Mouse (Mus musculus) limb, embryonic 13.5 days (tissue): ENCODE data around the gene Gm49358. TPM values are rescaled to one million over a fixed set of nuclear protein-coding genes. Genes with fewer than 3 reads are reported as not detected.

Source experiments
- ATAC-seq: fragments of 200-750 bp; cut with Nextera tagmentation; 2 replicates; pipeline ENCODE4 v1.8.0; 2017; ENCODE audit warnings: low read depth, moderate number of reproducible peaks, moderate TSS enrichment; ENCODE audit not compliant: low FRiP score
- H3K27ac ChIP-seq: fragments of 300-500 bp; sonication (generic); 2 replicates; pipeline ENCODE4 v1.5.1; 2015; ENCODE audit warnings: inconsistent platforms, mild to moderate bottlenecking, moderate library complexity
- H3K27me3 ChIP-seq: fragments of 300-500 bp; sonication (generic); 2 replicates; pipeline ENCODE4 v1.6.1; 2015; ENCODE audit warnings: mild to moderate bottlenecking, inconsistent platforms
- H3K36me3 ChIP-seq: fragments of 300-500 bp; sonication (generic); 2 replicates; pipeline ENCODE4 v1.6.1; 2015; ENCODE audit warnings: inconsistent platforms, mild to moderate bottlenecking, moderate library complexity
- H3K4me1 ChIP-seq: fragments of 300-500 bp; sonication (generic); 2 replicates; pipeline ENCODE4 v1.6.1; 2015; ENCODE audit warnings: inconsistent platforms
- H3K4me2 ChIP-seq: fragments of 300-500 bp; sonication (generic); replicated peaks from 2 replicates; pipeline ENCODE4 v1.6.1; 2015; ENCODE audit warnings: inconsistent platforms, mild to moderate bottlenecking, moderate library complexity
- H3K4me3 ChIP-seq: fragments of 300-500 bp; sonication (generic); 2 replicates; pipeline ENCODE4 v1.5.1; 2015; ENCODE audit warnings: moderate library complexity, mild to moderate bottlenecking, inconsistent platforms
- H3K9ac ChIP-seq: fragments of 300-500 bp; sonication (generic); 2 replicates; pipeline ENCODE4 v1.6.1; 2015; ENCODE audit warnings: mild to moderate bottlenecking, inconsistent platforms
- H3K9me3 ChIP-seq: fragments of 300-500 bp; sonication (generic); 2 replicates; pipeline ENCODE4 v1.6.1; 2016; ENCODE audit warnings: inconsistent platforms
- WGBS: fragments of 180-500 bp; shearing (Covaris S2); methylation state at CpG from one replicate; pipeline ENCODE4 v1.1.7; 2015; 5-methylcytosine and 5-hydroxymethylcytosine counted together
- polyA plus RNA-seq: library from polyadenylated mRNA; unstranded; fragments of >200 nt; fragmentation: Nextera tagmentation; extraction: Ambion mirVana; gene quantifications from 2 replicates; pipeline ENCODE4 v1.2.1, GENCODE M21; 2015

Gene Gm49358
- polyA plus RNA-seq, 1 experiment from 2014 or later, result 0.27 TPM

DNA sequence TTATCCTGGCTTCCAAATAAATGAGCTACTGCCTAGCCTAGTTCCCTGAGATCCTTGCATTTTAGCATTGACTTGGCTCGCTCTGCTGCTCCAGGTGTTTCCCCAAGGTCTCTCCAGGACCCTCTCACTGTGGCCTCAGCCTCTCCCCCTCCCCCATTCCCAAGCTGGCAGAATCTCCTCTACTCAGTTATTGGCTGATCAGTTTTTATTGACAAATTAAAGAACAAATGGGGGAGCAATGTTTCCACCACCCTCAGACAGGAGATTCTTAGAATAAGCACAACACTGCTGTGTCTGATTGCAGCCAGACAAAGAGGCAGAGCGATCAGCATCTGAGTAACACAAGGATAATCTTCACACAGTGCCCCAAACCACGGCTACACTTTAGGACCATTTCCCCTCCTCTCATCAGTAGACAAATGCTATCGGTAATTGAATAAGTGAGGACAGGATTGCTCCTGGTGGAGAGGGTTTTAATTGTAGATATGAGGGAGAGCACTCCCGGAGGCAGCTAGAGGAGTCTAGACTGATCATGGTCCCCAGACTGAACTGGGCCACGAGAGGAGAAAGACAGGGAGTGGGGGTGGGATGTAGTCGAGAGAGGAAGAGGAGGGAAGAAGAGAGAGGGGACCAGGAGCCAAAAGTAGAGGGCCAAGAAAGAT lies 1.9 kb upstream of the Gm49358 start:
- no peak; the same call in 1 of the 2 replicates for ATAC-seq
- Histone ChIP-seq H3K4me3 (no peak overlapping the region), H3K27ac (no peak overlapping the region), H3K27me3 (no peaks in the 10 kb centered on the region), H3K9ac (no peak overlapping the region), H3K4me1 (peaks cover 15% of the 10 kb centered on the region), H3K36me3 (no peaks in the 10 kb centered on the region), H3K9me3 (no peaks in the 10 kb centered on the region), H3K4me2 (no peak overlapping the region; the same call in 1 of the 2 replicates)
- WGBS, result 28% methylated on average over 7 of the region's 7 CpGs

- H3K4me1 ChIP-seq, result peaks cover 15% of the 10 kb centered on the region
- no peak for ATAC-seq
- no peaks in the 10 kb centered on the region for H3K9me3 ChIP-seq
These were observed 1.4 kb upstream of the Gm49358 start for GRCm38 (mm10) chr10:86762384-86762730.

DNA sequence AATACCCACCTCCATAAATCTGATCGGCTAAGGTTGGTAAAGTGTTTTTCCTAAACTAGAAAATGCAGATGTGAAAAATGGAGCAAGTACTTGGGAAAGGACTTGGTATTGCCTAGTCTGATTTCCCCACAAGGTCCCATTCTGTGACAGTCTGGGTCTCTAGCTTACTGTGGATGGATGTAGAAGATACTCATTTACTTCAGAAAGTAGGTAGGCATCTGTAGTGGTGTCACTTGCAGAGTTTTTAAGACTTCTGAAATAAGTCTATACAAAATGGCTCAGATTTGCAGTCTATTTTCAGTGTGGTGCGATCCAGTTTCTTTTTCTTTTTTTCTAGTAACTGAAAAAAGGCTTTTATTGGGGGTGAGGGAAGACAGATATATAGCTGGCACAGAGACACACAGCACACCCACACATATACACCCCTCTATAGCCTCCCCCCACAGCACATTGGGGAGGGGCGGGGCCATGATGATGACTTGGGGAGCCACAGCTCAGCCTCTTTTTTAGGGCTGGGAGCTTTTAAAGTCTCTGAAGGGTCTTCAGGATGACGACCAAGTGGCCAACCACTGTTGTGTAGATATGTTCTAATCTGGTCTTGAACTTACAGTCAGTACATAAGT lies 1.7 kb downstream of the Gm49358 start:
- 85% methylated on average over 4 of the region's 4 CpGs for WGBS
- no peak for ATAC-seq
- H3K4me2 ChIP-seq, result no peak overlapping the region
- H3K9me3 ChIP-seq, result no peaks in the 10 kb centered on the region
- H3K27ac ChIP-seq, result no peak overlapping the region
- no peak overlapping the region for H3K4me3 ChIP-seq
- H3K27me3 ChIP-seq, result no peaks in the 10 kb centered on the region
- peaks cover 15% of the 10 kb centered on the region for H3K4me1 ChIP-seq
- H3K36me3 ChIP-seq, result no peaks in the 10 kb centered on the region
- no peak overlapping the region for H3K9ac ChIP-seq

More at GRCm38 (mm10) chr10:86762384-86762730, 1.4 kb upstream of the Gm49358 start:
- no peaks in the 10 kb centered on the region for H3K36me3 ChIP-seq
- H3K4me2 ChIP-seq, result no peak overlapping the region
- no peak overlapping the region for H3K4me3 ChIP-seq
- no peaks in the 10 kb centered on the region for H3K27me3 ChIP-seq
- no peak overlapping the region for H3K27ac ChIP-seq
- WGBS, result 44% methylated on average over 3 of the region's 3 CpGs
- no peak overlapping the region for H3K9ac ChIP-seq

DNA sequence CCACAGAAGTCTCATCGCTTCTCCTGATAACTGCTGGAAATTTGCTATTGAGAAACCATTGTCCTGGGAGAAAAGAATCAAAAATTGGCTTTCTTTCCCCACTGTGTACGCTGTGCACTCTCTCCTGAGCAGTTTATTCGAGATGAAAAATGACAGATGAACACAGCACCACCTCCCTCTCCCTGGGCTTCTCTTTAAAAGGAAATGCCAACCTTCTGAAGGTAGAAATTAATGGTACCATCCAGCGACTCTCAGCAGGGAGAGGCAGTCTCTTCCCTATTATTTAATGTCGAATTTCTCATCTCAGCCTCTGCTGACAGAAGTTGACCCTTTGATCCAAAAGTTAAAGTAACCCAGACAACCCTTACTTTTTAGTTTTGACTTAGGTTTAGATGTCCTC lies 5.4 kb downstream of the Gm49358 start:
- Histone ChIP-seq H3K4me1 (no peaks in the 10 kb centered on the region), H3K36me3 (no peaks in the 10 kb centered on the region), H3K4me3 (no peak overlapping the region), H3K27me3 (no peaks in the 10 kb centered on the region), H3K9ac (no peak overlapping the region), H3K9me3 (no peaks in the 10 kb centered on the region), H3K4me2 (no peak overlapping the region), H3K27ac (no peak overlapping the region)
- no peak for ATAC-seq
- 69% methylated on average over 5 of the region's 5 CpGs for WGBS

DNA sequence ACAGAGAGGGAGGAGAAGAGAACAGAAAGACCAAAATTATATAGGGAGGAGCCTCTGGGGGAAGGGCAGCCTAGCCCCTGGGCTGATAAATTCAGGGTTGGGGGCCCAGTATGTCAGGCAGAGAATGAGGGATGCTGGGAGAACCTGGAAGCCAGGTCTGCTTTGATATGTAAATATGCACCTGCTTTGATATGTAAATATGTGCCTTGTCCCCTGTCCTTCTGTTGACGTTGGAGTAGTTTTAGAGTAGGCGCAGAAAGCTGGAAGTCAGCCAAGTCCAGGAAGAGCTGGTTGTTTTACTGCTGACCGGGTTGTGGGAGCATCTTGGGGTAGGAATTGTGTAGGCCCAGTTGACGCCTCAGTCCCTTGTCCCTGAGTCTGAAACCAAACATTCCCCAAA lies 6.0 kb downstream of the Gm49358 start:
- no peak for ATAC-seq
- WGBS, result 44% methylated on average over 4 of the region's 4 CpGs
- no peak overlapping the region for H3K27ac ChIP-seq

GRCm38 (mm10) chr10:86771701-86772100 lies 7.9 kb downstream of the Gm49358 start:
- H3K27ac ChIP-seq, result no peak overlapping the region
- WGBS, result 73% methylated on average over 5 of the region's 5 CpGs
- no peak overlapping the region for H3K9ac ChIP-seq
- no peaks in the 10 kb centered on the region for H3K4me1 ChIP-seq
- no peaks in the 10 kb centered on the region for H3K27me3 ChIP-seq
- no peaks in the 10 kb centered on the region for H3K9me3 ChIP-seq
- ATAC-seq, result no peak
- no peak overlapping the region for H3K4me3 ChIP-seq
- H3K4me2 ChIP-seq, result no peak overlapping the region
- no peaks in the 10 kb centered on the region for H3K36me3 ChIP-seq

More for the DNA sequence above, 6.0 kb downstream of the Gm49358 start:
- no peaks in the 10 kb centered on the region for H3K4me1 ChIP-seq
- H3K4me2 ChIP-seq, result no peak overlapping the region
- H3K36me3 ChIP-seq, result no peaks in the 10 kb centered on the region
- no peak overlapping the region for H3K9ac ChIP-seq
- H3K27me3 ChIP-seq, result no peaks in the 10 kb centered on the region
- no peaks in the 10 kb centered on the region for H3K9me3 ChIP-seq
- H3K4me3 ChIP-seq, result no peak overlapping the region

DNA sequence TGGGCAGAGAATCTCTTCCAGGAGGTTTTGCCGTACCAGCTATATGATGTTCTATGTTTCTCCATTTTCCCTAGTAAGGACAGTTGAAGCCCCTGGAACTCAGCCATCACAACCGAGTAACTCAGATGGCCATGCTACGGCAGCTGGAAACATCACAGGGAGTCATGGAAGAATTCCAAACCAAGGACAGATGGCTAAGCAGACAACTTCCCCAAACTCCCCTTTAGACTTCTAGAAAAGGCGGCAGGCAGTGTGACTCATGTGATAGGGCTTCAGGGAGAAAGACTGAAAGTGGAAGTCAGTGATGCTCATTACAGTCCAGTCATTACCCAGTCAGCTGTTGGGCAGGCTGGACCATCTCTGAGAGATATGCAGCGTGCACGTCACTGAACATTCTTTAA lies 8.5 kb downstream of the Gm49358 start:
- Histone ChIP-seq H3K4me1 (no peaks in the 10 kb centered on the region), H3K9me3 (no peaks in the 10 kb centered on the region), H3K4me3 (no peak overlapping the region), H3K4me2 (no peak overlapping the region), H3K9ac (no peak overlapping the region), H3K36me3 (no peaks in the 10 kb centered on the region), H3K27ac (no peak overlapping the region), H3K27me3 (no peaks in the 10 kb centered on the region)
- 59% methylated on average over 6 of the region's 6 CpGs for WGBS
- no peak for ATAC-seq

DNA sequence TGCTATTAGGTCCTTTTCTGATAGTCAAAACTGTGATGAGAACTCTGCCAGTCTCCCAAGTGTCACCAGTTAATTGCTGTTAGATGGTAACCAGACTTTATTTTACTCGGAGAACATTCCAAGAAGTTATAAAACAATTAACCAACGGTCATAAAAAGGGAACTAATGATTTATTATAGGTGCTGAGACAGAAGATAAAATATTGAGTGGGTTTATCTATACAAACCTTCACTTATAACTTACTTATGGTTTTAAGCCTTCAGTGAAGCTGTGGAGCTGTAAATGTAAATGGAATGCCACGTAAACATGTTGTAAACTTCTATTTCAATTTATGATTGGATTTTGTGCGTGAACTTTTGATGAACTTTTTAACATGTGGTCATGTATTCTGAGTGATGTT lies 9.6 kb downstream of the Gm49358 start:
- Histone ChIP-seq H3K4me2 (no peak overlapping the region), H3K9ac (no peak overlapping the region), H3K9me3 (no peaks in the 10 kb centered on the region), H3K4me3 (no peak overlapping the region), H3K4me1 (peaks cover 6% of the 10 kb centered on the region; the same call in 1 of the 2 replicates), H3K36me3 (no peaks in the 10 kb centered on the region), H3K27me3 (peaks cover 3% of the 10 kb centered on the region; the same call in 1 of the 2 replicates), H3K27ac (no peak overlapping the region; the same call in 1 of the 2 replicates)
- WGBS, result 14% methylated on average over 4 of the region's 4 CpGs
- no peak for ATAC-seq

- H3K9ac ChIP-seq, result no peak overlapping the region
- 58% methylated on average over 9 of the region's 9 CpGs for WGBS
These were observed 12.5 kb downstream of the Gm49358 start for GRCm38 (mm10) chr10:86776281-86776680.

GRCm38 (mm10) chr10:86777614-86778319 lies 14.0 kb downstream of the Gm49358 start:
- no peaks in the 10 kb centered on the region for H3K9me3 ChIP-seq
- H3K36me3 ChIP-seq, result no peaks in the 10 kb centered on the region
- 43% methylated on average over 19 of the region's 19 CpGs for WGBS
- peaks cover 22% of the 10 kb centered on the region; the same call in 1 of the 2 replicates for H3K27me3 ChIP-seq
- no peak for ATAC-seq
- peak overlapping the region; percentile 98 for H3K4me2 ChIP-seq
- H3K9ac ChIP-seq, result 0 out of 2 replicates have a peak overlapping the region, but pooled peaks have one; percentile 75
- H3K27ac ChIP-seq, result no peak overlapping the region
- H3K4me1 ChIP-seq, result peaks cover 29% of the 10 kb centered on the region
- H3K4me3 ChIP-seq, result peak overlapping the region; percentile 72

More at GRCm38 (mm10) chr10:86776281-86776680, 12.5 kb downstream of the Gm49358 start:
- no peak for ATAC-seq
- Histone ChIP-seq H3K4me3 (no peak overlapping the region), H3K4me1 (peaks cover 19% of the 10 kb centered on the region), H3K27me3 (peaks cover 22% of the 10 kb centered on the region; the same call in 1 of the 2 replicates), H3K4me2 (0 out of 2 replicates have a peak overlapping the region, but pooled peaks have one; percentile 1), H3K9me3 (no peaks in the 10 kb centered on the region), H3K27ac (no peak overlapping the region), H3K36me3 (no peaks in the 10 kb centered on the region)

DNA sequence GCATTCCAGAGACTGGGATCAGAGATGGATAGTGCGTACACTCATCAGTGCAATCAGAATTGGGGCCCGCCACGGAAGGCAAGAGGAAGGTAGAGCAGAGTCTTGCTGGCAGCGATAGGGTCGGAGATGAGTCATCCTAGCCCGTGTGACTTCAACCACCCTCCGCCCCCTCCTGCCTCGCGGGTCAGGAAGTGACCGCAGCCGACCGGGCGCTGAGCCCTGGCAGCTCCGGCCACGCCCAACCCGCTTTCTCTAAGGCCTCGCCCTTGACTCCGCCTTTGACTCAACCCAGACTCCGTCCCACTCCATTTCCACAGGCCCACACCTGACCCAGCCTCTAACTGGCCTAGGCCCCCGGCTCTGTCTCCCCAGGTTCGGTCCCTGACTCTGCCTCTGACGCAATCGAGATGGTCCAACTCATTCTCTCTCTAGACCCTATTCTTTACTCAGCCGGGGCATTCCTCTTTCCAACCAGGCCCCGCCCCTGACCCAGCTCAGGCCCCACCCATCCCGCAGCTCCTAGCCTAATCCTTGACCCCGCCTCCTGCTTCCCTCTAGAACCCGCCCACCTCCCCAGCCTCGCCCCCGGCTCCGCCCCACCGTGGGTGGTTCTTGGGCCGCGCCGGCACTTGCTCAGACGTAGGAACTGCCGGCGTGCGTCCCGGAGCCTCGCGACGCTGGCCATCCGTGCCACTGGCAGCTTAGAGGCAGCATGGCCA lies 14.8 kb downstream of the Gm49358 start, which contains the start of gene Nt5dc3:
Gene Nt5dc3, plus strand, starts transcription at position 608 of the 719 bp plus-strand sequence.
- Histone ChIP-seq H3K27me3 (peaks cover 22% of the 10 kb centered on the region; the same call in 1 of the 2 replicates), H3K27ac (no peak within 1 kb of the TSS), H3K4me1 (peaks cover 29% of the 10 kb centered on the region), H3K36me3 (no peaks in the 10 kb centered on the region), H3K9ac (peak within 1 kb of the TSS; percentile 75), H3K4me2 (peak within 1 kb of the TSS; percentile 98), H3K4me3 (peak within 1 kb of the TSS; percentile 72), H3K9me3 (no peaks in the 10 kb centered on the region)
- ATAC-seq, result peak; percentile 96
- under 1% methylated on average over 44 of the region's 44 CpGs for WGBS
